ENCODE assay signal across 8 mouse cellular contexts in genomic region chr19:57926164-57926860, GRCm38 (mm10).
A peak's percentile ranks its signal among the peaks of the same experiment; 100 is the strongest.
DNase-seq lines count a peak whose midpoint lies in the region; ATAC-seq lines count a peak whose summit lies in the region.

No protein-coding gene starts in this region.

- no peak overlapping the region for H3K4me3 ChIP-seq in kidney, embryonic 14.5 days (ENCODE audit: low read length)
- no peak overlapping the region for H3K4me3 ChIP-seq in embryonic facial prominence, embryonic 15.5 days (replicated peaks)
- H3K4me3 ChIP-seq in limb, embryonic 15.5 days, result no peak overlapping the region

- no peak for DNase-seq in kidney, postnatal 4 days
- no peak for DNase-seq in urinary bladder, postnatal 14 days (ENCODE audit: low spot score)
- no peak for DNase-seq in spleen, postnatal 4 days (ENCODE audit: low spot score in 2 of 2)
- no peak for DNase-seq in layer of hippocampus, adult 11-12 months (ENCODE audit: low spot score)

- no peak overlapping the region for H3K4me2 ChIP-seq in kidney, embryonic 14.5 days (replicated peaks; ENCODE audit: low read depth, low read length)
- no peak overlapping the region for H3K4me2 ChIP-seq in embryonic facial prominence, embryonic 15.5 days (replicated peaks)
- no peak overlapping the region for H3K4me2 ChIP-seq in limb, embryonic 15.5 days

- 83% methylated on average over 5 of the region's 5 CpGs for WGBS in kidney, embryonic 14.5 days
- WGBS in embryonic facial prominence, embryonic 15.5 days, result 90% methylated on average over 5 of the region's 5 CpGs
- 82% methylated on average over 5 of the region's 5 CpGs for WGBS in limb, embryonic 15.5 days

- H3K27me3 ChIP-seq in kidney, embryonic 14.5 days (ENCODE audit: control insufficient read depth, insufficient read depth, low read length), result no peaks in the 10 kb centered on the region
- no peaks in the 10 kb centered on the region for H3K27me3 ChIP-seq in embryonic facial prominence, embryonic 15.5 days
- no peaks in the 10 kb centered on the region for H3K27me3 ChIP-seq in limb, embryonic 15.5 days

- H3K27ac ChIP-seq in kidney, embryonic 14.5 days (ENCODE audit: low read depth, low read length), result no peak overlapping the region
- H3K27ac ChIP-seq in embryonic facial prominence, embryonic 15.5 days (replicated peaks), result no peak overlapping the region
- no peak overlapping the region for H3K27ac ChIP-seq in limb, embryonic 15.5 days

- no peaks in the 10 kb centered on the region for H3K9me3 ChIP-seq in kidney, embryonic 14.5 days (ENCODE audit: control insufficient read depth, low read length)
- H3K9me3 ChIP-seq in embryonic facial prominence, embryonic 15.5 days (replicated peaks), result no peaks in the 10 kb centered on the region
- H3K9me3 ChIP-seq in limb, embryonic 15.5 days, result no peaks in the 10 kb centered on the region

- H3K4me1 ChIP-seq in kidney, embryonic 14.5 days (ENCODE audit: control insufficient read depth, insufficient read depth, low read length), result no peaks in the 10 kb centered on the region
- H3K4me1 ChIP-seq in embryonic facial prominence, embryonic 15.5 days, result no peaks in the 10 kb centered on the region
- peaks cover 7% of the 10 kb centered on the region; the same call in 1 of the 2 replicates for H3K4me1 ChIP-seq in limb, embryonic 15.5 days

- H3K36me3 ChIP-seq in kidney, embryonic 14.5 days (ENCODE audit: control insufficient read depth, insufficient read depth, low read length), result no peaks in the 10 kb centered on the region
- H3K36me3 ChIP-seq in embryonic facial prominence, embryonic 15.5 days, result no peaks in the 10 kb centered on the region
- no peaks in the 10 kb centered on the region for H3K36me3 ChIP-seq in limb, embryonic 15.5 days

- ATAC-seq in kidney, embryonic 14.5 days (ENCODE audit: low FRiP score, low TSS enrichment), result peak; percentile 92
- ATAC-seq in embryonic facial prominence, embryonic 15.5 days (ENCODE audit: insufficient number of reproducible peaks, low FRiP score, low TSS enrichment, low read depth), result peak; percentile 97
- ATAC-seq in limb, embryonic 15.5 days (ENCODE audit: insufficient number of reproducible peaks, low FRiP score, low TSS enrichment, low read depth), result peak; percentile 96
- ATAC-seq in neutrophil, adult 5-6 weeks (ENCODE audit: extremely low read depth, insufficient number of reproducible peaks, low FRiP score, poor library complexity, severe bottlenecking), result peak; percentile 87

- H3K9ac ChIP-seq in kidney, embryonic 14.5 days (ENCODE audit: low read depth, low read length), result no peak overlapping the region
- no peak overlapping the region for H3K9ac ChIP-seq in embryonic facial prominence, embryonic 15.5 days
- H3K9ac ChIP-seq in limb, embryonic 15.5 days, result no peak overlapping the region
